Mouse (Mus musculus): ENCODE measurements around the gene Kcng3. TPM values are rescaled to one million over a fixed set of nuclear protein-coding genes. Genes with fewer than 3 reads are reported as not detected.

Gene Kcng3
- total RNA-seq (2021), result 1 to 10 TPM; 4.0 to 4.9 TPM

- intact Hi-C loops (cut with DNase I), result loop anchor here (5.0 to 10.0 kb wide), 3 partner anchors 75 to 357 kb away; partner anchors contain the start of gene Mta3
These were observed at the start of gene Kcng3 for GRCm38 (mm10) chr17:83631783-83632652. Gene Kcng3 (minus strand): TSS chr17:83631895.

GRCm38 (mm10) chr17:83677370-83677769, 45.7 kb upstream of the Kcng3 start:
- no peak for DNase-seq

More at GRCm38 (mm10) chr17:83631783-83632652, at the start of gene Kcng3:
- peak; percentile 7 for DNase-seq

DNA sequence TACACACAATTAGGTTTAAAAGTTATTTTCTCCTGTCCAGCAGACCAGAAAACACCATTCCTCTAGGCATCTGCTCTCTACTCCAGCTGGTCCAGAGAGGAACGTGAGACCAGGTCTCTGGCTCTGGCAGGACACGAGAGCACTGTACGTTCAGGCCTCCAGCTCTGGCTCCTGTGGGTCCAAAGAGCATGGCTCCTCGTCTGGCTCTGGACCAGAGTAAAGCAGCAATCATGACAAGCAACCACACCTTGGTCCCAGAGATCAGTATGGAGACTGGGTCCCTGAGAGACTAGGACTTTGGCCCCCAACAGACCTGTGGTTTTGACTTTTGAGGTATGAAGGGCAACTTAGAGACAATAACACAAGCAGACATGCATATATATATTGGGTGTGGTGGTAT, 41.0 kb upstream of the Kcng3 start:
- intact Hi-C loops (cut with DNase I), result no loop called here
- DNase-seq, result no peak

More at GRCm38 (mm10) chr17:83677370-83677769, 45.7 kb upstream of the Kcng3 start:
- intact Hi-C loops (cut with DNase I), result no loop called here

DNA sequence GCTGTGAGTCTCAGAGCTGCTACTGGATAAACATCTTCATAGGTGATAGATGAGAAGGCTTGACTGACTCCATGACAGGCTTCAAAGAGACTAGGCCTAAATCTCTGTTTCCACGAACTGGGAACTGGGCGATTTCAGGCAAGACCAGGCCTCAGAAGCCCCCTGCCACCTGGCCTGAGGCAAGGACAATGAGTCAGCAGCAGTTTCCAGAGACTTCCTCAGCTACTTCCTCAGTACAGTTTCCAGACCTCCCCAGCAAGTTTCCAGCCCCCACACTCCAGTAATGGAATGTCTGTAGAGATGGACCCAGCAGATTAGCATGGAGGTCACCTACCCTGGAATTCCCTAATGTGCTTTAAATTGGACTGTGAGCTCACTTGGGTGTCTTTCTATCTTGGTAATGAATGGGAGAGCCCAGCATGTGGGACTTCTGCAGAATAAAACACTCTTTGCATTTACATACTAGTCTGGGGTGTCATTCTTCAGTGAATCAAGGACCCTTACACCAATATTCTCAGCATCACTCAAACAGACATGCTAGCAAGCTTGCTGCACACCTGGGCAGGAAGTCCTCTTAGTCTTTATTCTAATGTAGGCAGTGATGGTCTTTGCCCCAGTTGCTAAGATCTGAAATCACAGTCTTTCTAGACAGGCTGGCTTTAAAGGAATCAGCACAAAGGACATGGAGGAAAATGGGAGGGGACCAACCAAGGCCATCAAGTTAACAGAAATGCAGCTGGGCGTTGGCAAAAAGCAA, 36.4 kb upstream of the Kcng3 start:
- no peak for DNase-seq
- intact Hi-C loops (cut with DNase I), result no loop called here

DNA sequence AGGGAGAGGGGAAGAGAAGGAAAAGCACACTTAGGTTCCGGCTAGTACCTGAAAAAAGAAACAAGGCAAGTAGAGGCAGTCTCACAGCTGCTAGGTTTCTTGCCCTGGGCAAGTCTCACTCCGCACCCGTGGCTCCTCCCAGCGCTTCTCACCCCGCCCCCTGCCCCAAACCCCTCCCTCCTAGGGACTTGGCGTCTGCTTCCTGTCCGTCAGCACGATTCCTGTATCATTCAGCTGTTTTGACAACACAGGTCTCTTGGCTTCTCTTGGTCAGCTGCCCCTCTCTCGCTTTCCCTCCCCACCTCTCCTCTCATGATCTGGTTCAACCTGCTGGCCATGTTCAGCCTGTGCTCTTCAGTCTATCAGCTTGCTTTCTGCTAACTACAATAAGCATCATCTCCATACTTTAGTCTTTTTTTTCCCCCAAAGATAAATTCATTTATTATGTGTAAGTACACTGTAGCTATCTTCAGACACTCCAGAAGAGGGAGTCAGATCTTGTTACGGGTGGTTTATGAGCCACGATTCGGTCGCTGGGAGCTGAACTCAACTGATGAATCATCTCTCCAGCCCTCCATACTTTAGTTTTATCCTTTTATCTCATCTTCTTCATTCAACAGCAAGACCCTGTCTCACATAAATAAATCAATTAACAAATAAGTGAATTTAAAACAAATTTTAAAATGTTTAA, 35.0 kb upstream of the Kcng3 start:
- no peak for DNase-seq
- intact Hi-C loops (cut with DNase I), result no loop called here

DNA sequence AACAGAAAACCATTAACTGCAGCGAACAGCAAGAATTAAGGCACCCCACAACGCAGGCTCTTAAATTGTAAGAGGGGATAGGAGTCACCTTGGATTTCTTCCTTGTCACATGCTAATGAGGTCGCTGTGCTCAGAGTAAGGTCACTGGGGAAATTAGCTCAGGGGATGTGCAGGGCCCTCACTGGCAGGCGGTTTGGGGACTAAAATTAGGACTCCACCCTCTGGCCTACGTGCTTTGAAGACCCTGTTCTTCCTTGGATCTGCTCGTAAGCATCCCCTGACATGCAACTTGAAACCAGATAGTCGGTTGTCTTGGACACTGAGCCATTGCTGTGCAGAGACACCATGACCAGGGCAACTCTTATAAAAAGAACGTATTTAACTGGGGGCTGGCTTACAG, 33.1 kb upstream of the Kcng3 start:
- DNase-seq, result no peak
- intact Hi-C loops (cut with DNase I), result no loop called here

DNA sequence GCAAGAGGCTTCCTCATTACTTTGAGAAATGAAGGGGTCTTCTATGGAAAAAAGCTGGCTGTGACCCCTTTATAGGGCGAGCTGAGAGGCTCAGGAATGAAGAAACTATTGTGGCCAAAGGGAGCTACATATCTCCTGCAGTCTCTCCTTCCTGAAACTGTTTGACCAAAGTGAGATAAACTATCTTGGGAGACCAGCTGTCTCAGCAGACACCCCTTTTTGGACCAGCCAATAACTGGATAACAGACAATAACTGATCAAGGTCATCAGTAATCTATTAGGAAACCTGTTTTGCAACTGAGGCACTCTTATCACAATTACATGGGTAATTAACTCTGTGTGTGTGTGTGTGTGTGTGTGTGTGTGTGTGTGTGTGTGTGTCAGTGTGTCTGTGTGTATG, 27.2 kb upstream of the Kcng3 start:
- intact Hi-C loops (cut with DNase I), result no loop called here
- DNase-seq, result no peak

- DNase-seq, result no peak
- intact Hi-C loops (cut with DNase I), result no loop called here
These were observed 25.7 kb upstream of the Kcng3 start for GRCm38 (mm10) chr17:83657375-83657774.

DNA sequence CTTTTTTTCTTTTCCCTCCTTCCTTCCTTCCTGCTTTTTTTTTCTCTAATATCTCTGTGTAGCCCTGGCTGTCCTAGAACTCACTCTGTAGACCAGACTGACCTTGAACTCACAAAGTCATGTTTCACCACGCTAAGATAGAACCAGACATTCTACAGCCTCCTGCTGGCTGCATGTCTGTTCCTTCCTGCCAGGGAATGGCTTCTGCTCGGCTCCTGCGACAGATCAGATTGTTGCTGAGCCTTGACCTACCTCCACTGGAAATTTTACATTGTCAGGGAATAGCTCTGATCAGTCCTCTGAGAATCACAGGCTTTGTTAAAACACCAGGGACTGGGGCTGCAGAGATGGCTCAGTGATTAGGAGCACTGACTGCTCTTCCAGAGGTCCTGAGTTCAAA, 24.0 kb upstream of the Kcng3 start:
- intact Hi-C loops (cut with DNase I), result no loop called here
- no peak for DNase-seq

GRCm38 (mm10) chr17:83654651-83655136, 23.0 kb upstream of the Kcng3 start:
- intact Hi-C loops (cut with DNase I), result no loop called here
- no peak for DNase-seq

DNA sequence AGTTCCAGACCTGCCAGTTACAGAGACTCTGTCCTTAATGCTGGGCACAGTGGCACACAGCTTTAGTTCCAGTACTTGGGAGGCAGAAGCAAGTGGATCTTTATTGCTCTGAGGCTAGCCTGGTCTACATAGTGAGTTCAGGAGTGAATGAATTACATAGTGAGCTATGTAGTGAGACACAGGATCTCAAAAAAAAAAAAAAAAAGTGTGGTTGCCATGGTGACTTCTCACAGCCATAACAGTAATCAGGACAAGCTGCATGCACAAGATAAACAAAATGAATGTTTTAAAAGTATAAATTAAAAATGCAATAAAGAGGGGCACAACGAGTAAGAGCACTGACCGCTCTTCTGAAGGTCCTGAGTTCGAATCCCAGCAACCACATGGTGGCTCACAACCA, 21.9 kb upstream of the Kcng3 start:
- intact Hi-C loops (cut with DNase I), result no loop called here
- DNase-seq, result no peak

DNA sequence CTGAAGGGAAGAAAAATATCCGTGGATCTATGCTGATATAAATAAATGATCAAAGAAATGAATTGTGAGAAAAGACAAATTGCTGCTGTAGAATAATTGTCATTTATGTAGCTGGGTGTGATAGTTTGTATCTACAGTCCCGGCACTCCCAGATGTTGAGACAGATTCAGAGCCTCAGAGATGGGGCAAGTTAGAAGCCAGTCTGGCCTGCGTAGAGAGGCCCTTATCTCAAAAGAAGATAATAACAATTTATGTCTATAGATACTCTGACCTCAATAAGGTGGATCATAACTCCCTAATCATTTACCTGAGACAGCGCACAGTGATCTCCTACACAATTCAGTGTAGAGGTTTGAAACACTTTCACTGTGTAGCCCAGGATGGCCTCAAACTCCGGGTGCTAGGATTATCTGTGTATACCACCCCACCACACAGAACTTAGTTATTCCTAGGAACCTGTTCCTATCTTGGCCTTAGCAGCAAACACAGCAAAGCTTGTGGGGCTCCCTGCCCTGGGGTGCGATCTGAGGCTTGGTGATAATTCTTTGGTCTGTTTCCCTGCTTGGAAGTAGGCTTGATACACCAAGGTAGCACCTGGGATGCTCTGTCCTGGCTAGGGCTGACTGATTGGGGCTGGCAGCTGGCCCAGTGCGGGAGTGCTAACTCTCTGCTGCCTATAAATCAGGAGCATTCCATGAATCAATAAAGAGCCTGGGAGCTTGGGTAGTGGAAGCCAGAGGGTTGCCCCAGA, 19.4 kb upstream of the Kcng3 start:
- intact Hi-C loops (cut with DNase I), result no loop called here
- DNase-seq, result no peak

DNA sequence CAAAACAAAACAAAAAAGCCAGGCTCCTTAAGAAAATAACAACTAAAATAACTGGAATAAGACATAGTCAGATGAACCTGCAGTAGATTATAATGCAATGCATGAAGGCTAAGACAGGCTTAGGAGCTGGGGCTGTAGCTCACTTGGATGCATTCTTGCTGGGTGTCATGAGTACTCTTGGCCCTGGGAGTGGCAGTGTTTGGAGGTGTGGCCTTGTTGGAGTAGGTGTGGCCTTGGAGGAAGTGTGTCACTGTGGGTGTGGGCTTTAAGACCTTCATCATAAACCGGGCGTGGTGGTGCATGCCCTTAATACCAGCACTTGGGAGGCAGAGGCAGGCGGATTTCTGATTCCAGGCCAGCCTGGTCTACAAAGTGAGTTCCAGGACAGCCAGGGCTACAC, 18.3 kb upstream of the Kcng3 start:
- no peak for DNase-seq
- intact Hi-C loops (cut with DNase I), result no loop called here

DNA sequence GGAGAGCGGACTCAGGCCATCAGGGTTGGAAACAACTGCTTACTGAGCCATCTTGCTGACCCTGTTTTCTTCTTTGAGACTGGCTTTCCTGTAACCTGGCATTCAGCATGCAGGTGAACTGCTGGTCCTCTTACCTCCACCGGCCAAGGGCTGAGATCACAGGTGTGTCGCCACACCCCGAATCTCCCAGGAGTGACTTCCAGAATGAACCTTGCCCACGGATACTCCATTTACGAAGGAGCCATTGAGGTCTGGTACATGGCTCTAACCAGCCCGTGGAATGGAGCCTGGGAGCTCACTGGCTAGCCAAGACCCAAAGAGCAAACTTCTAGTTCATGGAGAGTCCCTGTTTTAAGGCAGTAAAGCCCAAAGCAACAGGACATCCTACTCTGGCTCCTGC, 15.7 kb upstream of the Kcng3 start:
- intact Hi-C loops (cut with DNase I), result no loop called here
- DNase-seq, result no peak

DNA sequence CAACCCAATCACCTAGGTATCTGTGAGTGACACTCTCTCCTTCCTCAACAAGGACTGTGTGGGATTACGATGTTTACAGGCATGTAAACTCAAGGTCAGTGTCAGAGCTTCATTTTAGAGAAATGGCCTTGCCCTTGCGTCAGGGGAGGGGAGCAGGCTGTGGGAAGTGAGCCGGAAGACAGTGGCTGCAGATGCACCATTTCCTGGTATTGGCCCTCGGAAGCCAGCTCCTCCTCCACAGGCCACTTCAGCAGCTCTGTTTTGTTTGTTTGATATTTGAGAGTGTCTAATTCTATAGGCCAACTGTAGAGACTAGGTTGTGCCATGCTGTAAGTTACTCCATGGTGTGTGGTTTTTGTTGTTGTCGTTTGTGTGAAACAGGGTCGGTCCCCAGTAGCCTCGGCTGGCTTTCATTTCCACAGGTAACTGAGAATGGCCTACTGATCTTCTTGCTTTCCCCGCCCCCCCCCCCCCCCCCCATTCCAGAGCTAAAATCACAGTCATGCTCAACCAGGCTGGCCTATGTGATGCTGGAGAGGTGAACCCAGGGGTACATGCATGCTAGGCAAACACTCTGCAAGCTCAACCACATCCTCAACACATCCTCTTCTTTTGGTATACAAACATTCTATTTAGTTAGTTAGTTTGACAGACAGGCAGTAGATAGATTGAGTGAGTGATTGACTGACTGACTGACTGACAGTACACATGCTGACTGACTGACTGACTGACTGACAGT, 14.9 kb upstream of the Kcng3 start:
- intact Hi-C loops (cut with DNase I), result no loop called here
- no peak for DNase-seq

GRCm38 (mm10) chr17:83645226-83645808, 13.6 kb upstream of the Kcng3 start:
- peak; percentile 8 for DNase-seq
- intact Hi-C loops (cut with DNase I), result no loop called here

- DNase-seq, result peak; percentile 30
- intact Hi-C loops (cut with DNase I), result loop anchor here (10.0 kb wide), 1 partner anchor 363 kb away; no protein-coding TSS in a partner anchor
These were observed 5.7 kb upstream of the Kcng3 start for GRCm38 (mm10) chr17:83637393-83637792.

DNA sequence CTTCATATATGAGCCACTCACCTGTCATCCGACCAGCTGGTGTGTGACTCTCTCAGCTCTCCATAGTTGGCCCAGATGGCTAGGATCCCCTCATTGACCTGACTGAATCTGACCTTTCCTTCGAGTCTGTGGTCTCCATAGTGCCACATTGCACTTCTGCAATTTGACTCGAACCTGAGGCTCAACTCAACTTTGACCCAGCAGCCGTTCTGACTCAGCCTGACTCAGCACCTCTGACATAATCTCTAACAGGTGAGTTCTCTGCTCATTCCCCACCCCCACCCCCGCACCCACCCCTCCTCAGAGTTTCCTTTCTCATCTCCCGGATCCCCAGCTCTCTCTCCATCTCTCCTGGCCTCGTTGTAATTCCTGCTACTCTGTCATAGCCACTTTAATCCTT, 4.7 kb upstream of the Kcng3 start:
- no peak for DNase-seq
- intact Hi-C loops (cut with DNase I), result loop anchor here (10.0 kb wide), 1 partner anchor 362 kb away; no protein-coding TSS in a partner anchor
